Mouse (Mus musculus) liver, adult 2 months (tissue): ENCODE results near the gene Col8a1.

ENCODE experiments used
- CTCF ChIP-seq: fragments of 200-500 bp; IDR thresholded peaks from 2 replicates; pipeline ENCODE4 v1.5.1; 2011; ENCODE audit warnings: low read depth, low read length, control low read depth
- POLR2A ChIP-seq: fragments of 200-500 bp; IDR thresholded peaks from 2 replicates; pipeline ENCODE4 v1.6.1; 2011; ENCODE audit warnings: low read length, control low read depth; ENCODE audit not compliant: insufficient read depth; ENCODE audit errors: extremely low read depth

DNA sequence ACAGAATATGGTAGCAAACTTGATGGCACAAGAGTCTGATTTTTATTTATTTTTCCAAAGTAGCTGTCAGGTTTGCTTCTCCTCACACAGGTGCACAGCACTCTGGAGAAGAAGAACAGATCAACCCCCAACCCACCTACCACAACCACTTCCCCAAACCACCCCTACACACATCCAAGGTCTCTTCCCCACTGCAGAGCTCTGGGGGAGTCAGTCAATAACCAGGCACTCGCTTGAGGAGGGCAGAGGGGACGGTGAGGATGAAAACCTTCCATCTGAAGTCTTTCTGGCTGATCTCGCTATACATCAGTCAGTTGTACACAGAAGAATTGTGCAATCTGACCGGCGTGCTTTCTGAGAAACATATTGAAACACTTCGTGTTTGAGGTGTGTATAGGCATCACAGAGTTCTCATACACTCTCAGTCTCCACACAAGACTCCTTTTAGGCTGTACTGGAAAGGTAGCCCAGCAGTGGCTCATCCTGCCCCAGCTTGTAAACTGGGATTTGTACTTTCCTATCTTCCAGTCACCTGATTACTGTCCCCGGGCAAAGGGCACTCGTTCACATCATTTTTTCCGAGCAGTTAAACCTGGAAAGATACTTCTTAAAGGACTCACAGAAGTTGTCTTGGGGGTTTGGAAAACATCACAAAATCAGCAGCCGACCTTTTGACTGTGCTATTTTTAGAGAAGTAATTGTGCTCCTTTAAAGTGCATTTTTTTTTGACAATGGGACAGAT is 827 bp downstream of the Col8a1 start:
- TF ChIP-seq CTCF (no peak), POLR2A (no peak)
